Mouse (Mus musculus): Measurements from ENCODE around the gene St7l. TPM values are rescaled to one million over a fixed set of nuclear protein-coding genes. Genes with fewer than 3 reads are reported as not detected.

Gene St7l
- polyA plus RNA-seq, 1 experiment from 2014 or later = 42.8 TPM

- WGBS = 26% methylated on average over 4 of the region's 4 CpGs
- no peaks in the 10 kb centered on the region for H3K4me1 ChIP-seq (replicated peaks; ENCODE audit: control insufficient read depth, insufficient read depth, low read length)
- H3K9ac ChIP-seq (replicated peaks; ENCODE audit: low read depth, low read length) = no peak overlapping the region
- no peak for ATAC-seq
- H3K36me3 ChIP-seq (ENCODE audit: control insufficient read depth, insufficient read depth) = no peaks in the 10 kb centered on the region; the same call in 1 of the 2 replicates
- H3K4me3 ChIP-seq (replicated peaks; ENCODE audit: low read length) = no peak overlapping the region
- H3K27me3 ChIP-seq (replicated peaks; ENCODE audit: control insufficient read depth, insufficient read depth, low read length) = no peaks in the 10 kb centered on the region
- H3K4me2 ChIP-seq (ENCODE audit: low read length) = no peak overlapping the region
- H3K9me3 ChIP-seq (ENCODE audit: control insufficient read depth, low read length) = no peaks in the 10 kb centered on the region
- no peak overlapping the region for H3K27ac ChIP-seq (ENCODE audit: low read length)
Observed at GRCm38 (mm10) chr3:104938327-104938726, 74.5 kb downstream of the St7l start.

- Histone ChIP-seq H3K4me1 (replicated peaks; ENCODE audit: control insufficient read depth, insufficient read depth, low read length) (no peaks in the 10 kb centered on the region), H3K9me3 (ENCODE audit: control insufficient read depth, low read length) (no peaks in the 10 kb centered on the region), H3K36me3 (ENCODE audit: control insufficient read depth, insufficient read depth) (no peaks in the 10 kb centered on the region), H3K9ac (replicated peaks; ENCODE audit: low read depth, low read length) (no peak overlapping the region), H3K27me3 (replicated peaks; ENCODE audit: control insufficient read depth, insufficient read depth, low read length) (no peaks in the 10 kb centered on the region), H3K27ac (ENCODE audit: low read length) (no peak overlapping the region), H3K4me3 (replicated peaks; ENCODE audit: low read length) (no peak overlapping the region), H3K4me2 (ENCODE audit: low read length) (no peak overlapping the region)
- 73% methylated on average over 6 of the region's 6 CpGs for WGBS
- ATAC-seq = no peak
Observed at GRCm38 (mm10) chr3:104940691-104941090, 76.9 kb downstream of the St7l start.

- 59% methylated on average over 5 of the region's 5 CpGs for WGBS
- Histone ChIP-seq H3K4me3 (replicated peaks; ENCODE audit: low read length) (no peak overlapping the region), H3K27ac (ENCODE audit: low read length) (no peak overlapping the region), H3K4me2 (ENCODE audit: low read length) (no peak overlapping the region), H3K9me3 (ENCODE audit: control insufficient read depth, low read length) (no peaks in the 10 kb centered on the region), H3K27me3 (replicated peaks; ENCODE audit: control insufficient read depth, insufficient read depth, low read length) (no peaks in the 10 kb centered on the region), H3K4me1 (replicated peaks; ENCODE audit: control insufficient read depth, insufficient read depth, low read length) (no peaks in the 10 kb centered on the region), H3K9ac (replicated peaks; ENCODE audit: low read depth, low read length) (no peak overlapping the region), H3K36me3 (ENCODE audit: control insufficient read depth, insufficient read depth) (0 out of 2 replicates have a peak, but pooled peaks cover 2% of the 10 kb centered on the region)
- no peak for ATAC-seq
Observed at GRCm38 (mm10) chr3:104942682-104943081, 78.9 kb downstream of the St7l start.

GRCm38 (mm10) chr3:104943333-104943732 lies 79.5 kb downstream of the St7l start:
- no peak overlapping the region for H3K27ac ChIP-seq (ENCODE audit: low read length)
- H3K9ac ChIP-seq (replicated peaks; ENCODE audit: low read depth, low read length) = no peak overlapping the region
- 0 out of 2 replicates have a peak, but pooled peaks cover 2% of the 10 kb centered on the region for H3K36me3 ChIP-seq (ENCODE audit: control insufficient read depth, insufficient read depth)
- no peaks in the 10 kb centered on the region for H3K4me1 ChIP-seq (replicated peaks; ENCODE audit: control insufficient read depth, insufficient read depth, low read length)
- no peaks in the 10 kb centered on the region for H3K27me3 ChIP-seq (replicated peaks; ENCODE audit: control insufficient read depth, insufficient read depth, low read length)
- WGBS = 37% methylated on average over 8 of the region's 8 CpGs
- H3K4me3 ChIP-seq (replicated peaks; ENCODE audit: low read length) = no peak overlapping the region
- no peaks in the 10 kb centered on the region for H3K9me3 ChIP-seq (ENCODE audit: control insufficient read depth, low read length)
- no peak overlapping the region for H3K4me2 ChIP-seq (ENCODE audit: low read length)
- no peak for ATAC-seq

- H3K36me3 ChIP-seq (ENCODE audit: control insufficient read depth, insufficient read depth) = 0 out of 2 replicates have a peak, but pooled peaks cover 2% of the 10 kb centered on the region
- H3K9ac ChIP-seq (replicated peaks; ENCODE audit: low read depth, low read length) = no peak overlapping the region
- no peaks in the 10 kb centered on the region for H3K4me1 ChIP-seq (replicated peaks; ENCODE audit: control insufficient read depth, insufficient read depth, low read length)
- H3K4me3 ChIP-seq (replicated peaks; ENCODE audit: low read length) = no peak overlapping the region
- H3K9me3 ChIP-seq (ENCODE audit: control insufficient read depth, low read length) = no peaks in the 10 kb centered on the region
- ATAC-seq = no peak
- no peak overlapping the region for H3K4me2 ChIP-seq (ENCODE audit: low read length)
- 90% methylated on average over 9 of the region's 9 CpGs for WGBS
- no peaks in the 10 kb centered on the region for H3K27me3 ChIP-seq (replicated peaks; ENCODE audit: control insufficient read depth, insufficient read depth, low read length)
- H3K27ac ChIP-seq (ENCODE audit: low read length) = no peak overlapping the region
Observed at GRCm38 (mm10) chr3:104944894-104945293, 81.1 kb downstream of the St7l start.

GRCm38 (mm10) chr3:104950926-104951325 lies 87.1 kb downstream of the St7l start:
- no peak for ATAC-seq
- H3K4me2 ChIP-seq (ENCODE audit: low read length) = no peak overlapping the region
- H3K36me3 ChIP-seq (ENCODE audit: control insufficient read depth, insufficient read depth) = peaks cover 8% of the 10 kb centered on the region; the same call in 1 of the 2 replicates
- H3K4me3 ChIP-seq (replicated peaks; ENCODE audit: low read length) = no peak overlapping the region
- no peaks in the 10 kb centered on the region for H3K27me3 ChIP-seq (replicated peaks; ENCODE audit: control insufficient read depth, insufficient read depth, low read length)
- 92% methylated on average over 12 of the region's 12 CpGs for WGBS
- H3K9ac ChIP-seq (replicated peaks; ENCODE audit: low read depth, low read length) = no peak overlapping the region
- H3K4me1 ChIP-seq (replicated peaks; ENCODE audit: control insufficient read depth, insufficient read depth, low read length) = no peaks in the 10 kb centered on the region
- H3K9me3 ChIP-seq (ENCODE audit: control insufficient read depth, low read length) = no peaks in the 10 kb centered on the region
- H3K27ac ChIP-seq (ENCODE audit: low read length) = no peak overlapping the region

- ATAC-seq = no peak
- WGBS = 92% methylated on average over 22 of the region's 23 CpGs
- peaks cover 6% of the 10 kb centered on the region; the same call in 1 of the 2 replicates for H3K36me3 ChIP-seq (ENCODE audit: control insufficient read depth, insufficient read depth)
- no peak overlapping the region for H3K27ac ChIP-seq (ENCODE audit: low read length)
- H3K4me2 ChIP-seq (ENCODE audit: low read length) = no peak overlapping the region
- no peaks in the 10 kb centered on the region for H3K27me3 ChIP-seq (replicated peaks; ENCODE audit: control insufficient read depth, insufficient read depth, low read length)
- no peak overlapping the region for H3K4me3 ChIP-seq (replicated peaks; ENCODE audit: low read length)
- no peaks in the 10 kb centered on the region for H3K4me1 ChIP-seq (replicated peaks; ENCODE audit: control insufficient read depth, insufficient read depth, low read length)
- no peaks in the 10 kb centered on the region for H3K9me3 ChIP-seq (ENCODE audit: control insufficient read depth, low read length)
- no peak overlapping the region for H3K9ac ChIP-seq (replicated peaks; ENCODE audit: low read depth, low read length)
Observed at GRCm38 (mm10) chr3:104952891-104953670, 89.3 kb downstream of the St7l start.

GRCm38 (mm10) chr3:104954137-104954536 lies 90.3 kb downstream of the St7l start:
- Histone ChIP-seq H3K4me3 (replicated peaks; ENCODE audit: low read length) (no peak overlapping the region), H3K4me2 (ENCODE audit: low read length) (no peak overlapping the region), H3K4me1 (replicated peaks; ENCODE audit: control insufficient read depth, insufficient read depth, low read length) (no peaks in the 10 kb centered on the region), H3K27ac (ENCODE audit: low read length) (no peak overlapping the region), H3K9ac (replicated peaks; ENCODE audit: low read depth, low read length) (no peak overlapping the region), H3K9me3 (ENCODE audit: control insufficient read depth, low read length) (no peaks in the 10 kb centered on the region), H3K36me3 (ENCODE audit: control insufficient read depth, insufficient read depth) (peaks cover 6% of the 10 kb centered on the region; the same call in 1 of the 2 replicates), H3K27me3 (replicated peaks; ENCODE audit: control insufficient read depth, insufficient read depth, low read length) (peaks cover 7% of the 10 kb centered on the region)
- 98% methylated on average over 3 of the region's 3 CpGs for WGBS
- no peak for ATAC-seq

GRCm38 (mm10) chr3:104954551-104954950 lies 90.7 kb downstream of the St7l start:
- 98% methylated on average over 15 of the region's 15 CpGs for WGBS

More at GRCm38 (mm10) chr3:104954551-104954950, 90.7 kb downstream of the St7l start:
- Histone ChIP-seq H3K9ac (replicated peaks; ENCODE audit: low read depth, low read length) (no peak overlapping the region), H3K27ac (ENCODE audit: low read length) (no peak overlapping the region), H3K4me1 (replicated peaks; ENCODE audit: control insufficient read depth, insufficient read depth, low read length) (no peaks in the 10 kb centered on the region), H3K4me2 (ENCODE audit: low read length) (no peak overlapping the region), H3K27me3 (replicated peaks; ENCODE audit: control insufficient read depth, insufficient read depth, low read length) (peaks cover 9% of the 10 kb centered on the region), H3K36me3 (ENCODE audit: control insufficient read depth, insufficient read depth) (peaks cover 6% of the 10 kb centered on the region; the same call in 1 of the 2 replicates), H3K4me3 (replicated peaks; ENCODE audit: low read length) (no peak overlapping the region), H3K9me3 (ENCODE audit: control insufficient read depth, low read length) (no peaks in the 10 kb centered on the region)
- no peak for ATAC-seq
